Mouse (Mus musculus): ENCODE data around the gene Tnc. TPM values are rescaled to one million over a fixed set of nuclear protein-coding genes. Genes with fewer than 3 reads are reported as not detected.

The Tnc gene
- polyA plus RNA-seq, 1 experiment from 2014 or later: 76.3 TPM

DNA sequence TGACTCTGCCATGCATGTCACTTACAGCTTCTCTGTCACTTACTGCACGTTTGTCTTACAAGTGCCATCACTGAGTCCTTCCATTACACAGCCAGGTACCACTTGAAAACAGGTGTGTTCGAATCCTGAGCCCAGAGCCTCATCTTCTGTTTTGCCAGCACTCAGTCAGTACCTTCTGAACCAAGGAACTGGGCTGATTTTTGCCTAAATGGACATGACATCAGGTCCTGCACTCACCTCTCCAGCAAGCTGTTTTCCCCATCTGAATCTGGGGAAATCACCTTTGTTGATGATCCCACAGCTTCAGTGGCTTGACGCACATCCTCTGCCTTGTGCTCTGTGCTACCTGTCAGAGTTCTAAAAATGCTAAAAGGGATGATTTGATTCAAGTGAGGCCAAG is 107.4 kb downstream of the Tnc start:
- H3K27me3 ChIP-seq (ENCODE audit: control insufficient read depth, insufficient read depth, low read length): no peaks in the 10 kb centered on the region
- no peak overlapping the region for H3K9ac ChIP-seq (replicated peaks; ENCODE audit: low read depth, low read length)
- no peak overlapping the region for H3K4me2 ChIP-seq (ENCODE audit: low read depth, low read length)
- no peak overlapping the region for H3K4me3 ChIP-seq (ENCODE audit: low read depth, low read length)
- no peak overlapping the region for H3K27ac ChIP-seq (ENCODE audit: low read depth, low read length)
- no peaks in the 10 kb centered on the region for H3K4me1 ChIP-seq (ENCODE audit: control insufficient read depth, insufficient read depth, low read length)
- WGBS: 79% methylated on average over 3 of the region's 3 CpGs
- no peaks in the 10 kb centered on the region for H3K9me3 ChIP-seq (ENCODE audit: control insufficient read depth, low read length)
- no peaks in the 10 kb centered on the region for H3K36me3 ChIP-seq (ENCODE audit: control insufficient read depth, insufficient read depth, low read length)
- ATAC-seq (ENCODE audit: low read depth): no peak

DNA sequence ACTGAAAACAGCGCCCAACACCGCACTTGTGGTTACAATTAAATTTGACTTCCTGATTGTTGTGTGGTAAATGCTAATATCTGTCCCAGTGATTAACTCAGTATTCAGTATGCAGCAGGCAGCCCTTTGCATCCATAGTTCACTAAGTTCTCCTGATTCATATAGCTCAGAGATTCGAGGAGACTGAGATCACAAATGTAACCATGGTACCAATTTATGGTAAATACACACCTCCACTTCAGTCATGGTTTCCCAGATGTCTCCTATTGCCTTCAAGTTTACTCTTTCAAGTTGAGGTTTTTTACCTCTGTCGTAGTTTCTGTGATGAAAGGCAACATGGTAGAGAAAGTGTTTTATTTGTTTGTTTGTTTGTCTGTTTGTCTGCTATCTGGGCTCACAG is 110.9 kb downstream of the Tnc start:
- no peak overlapping the region for H3K27ac ChIP-seq (ENCODE audit: low read depth, low read length)
- no peak overlapping the region for H3K9ac ChIP-seq (replicated peaks; ENCODE audit: low read depth, low read length)
- no peak overlapping the region for H3K4me3 ChIP-seq (ENCODE audit: low read depth, low read length)
- no peaks in the 10 kb centered on the region for H3K27me3 ChIP-seq (ENCODE audit: control insufficient read depth, insufficient read depth, low read length)
- no peaks in the 10 kb centered on the region for H3K9me3 ChIP-seq (ENCODE audit: control insufficient read depth, low read length)
- ATAC-seq (ENCODE audit: low read depth): no peak
- 90% methylated on average over 4 of the region's 4 CpGs for WGBS
- H3K4me1 ChIP-seq (ENCODE audit: control insufficient read depth, insufficient read depth, low read length): no peaks in the 10 kb centered on the region
- H3K36me3 ChIP-seq (ENCODE audit: control insufficient read depth, insufficient read depth, low read length): no peaks in the 10 kb centered on the region
- no peak overlapping the region for H3K4me2 ChIP-seq (ENCODE audit: low read depth, low read length)

DNA sequence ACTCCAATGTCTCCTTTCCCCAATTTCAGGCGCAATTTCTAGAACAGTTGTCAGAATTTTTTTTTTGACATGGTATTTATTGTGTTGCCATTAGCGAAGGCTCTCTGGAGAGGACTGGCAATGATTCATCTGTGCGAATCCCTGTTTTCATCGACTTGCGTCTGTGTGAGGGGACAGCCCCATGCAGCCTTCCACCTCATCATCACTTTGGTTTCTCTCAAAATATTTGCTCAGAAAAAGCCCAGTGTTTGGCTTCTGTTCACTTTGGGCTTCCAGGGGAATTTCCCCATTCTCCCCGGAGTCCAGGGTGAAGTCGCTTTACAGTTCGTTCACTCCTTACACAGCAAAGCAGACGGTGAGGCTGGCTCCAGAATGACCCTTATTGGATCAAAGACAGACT is 111.5 kb downstream of the Tnc start:
- no peaks in the 10 kb centered on the region for H3K9me3 ChIP-seq (ENCODE audit: control insufficient read depth, low read length)
- no peak overlapping the region for H3K4me3 ChIP-seq (ENCODE audit: low read depth, low read length)
- no peaks in the 10 kb centered on the region for H3K36me3 ChIP-seq (ENCODE audit: control insufficient read depth, insufficient read depth, low read length)
- H3K9ac ChIP-seq (replicated peaks; ENCODE audit: low read depth, low read length): no peak overlapping the region
- no peak for ATAC-seq (ENCODE audit: low read depth)
- H3K27ac ChIP-seq (ENCODE audit: low read depth, low read length): no peak overlapping the region
- no peak overlapping the region for H3K4me2 ChIP-seq (ENCODE audit: low read depth, low read length)
- WGBS: 83% methylated on average over 9 of the region's 9 CpGs
- no peaks in the 10 kb centered on the region for H3K4me1 ChIP-seq (ENCODE audit: control insufficient read depth, insufficient read depth, low read length)
- H3K27me3 ChIP-seq (ENCODE audit: control insufficient read depth, insufficient read depth, low read length): no peaks in the 10 kb centered on the region

DNA sequence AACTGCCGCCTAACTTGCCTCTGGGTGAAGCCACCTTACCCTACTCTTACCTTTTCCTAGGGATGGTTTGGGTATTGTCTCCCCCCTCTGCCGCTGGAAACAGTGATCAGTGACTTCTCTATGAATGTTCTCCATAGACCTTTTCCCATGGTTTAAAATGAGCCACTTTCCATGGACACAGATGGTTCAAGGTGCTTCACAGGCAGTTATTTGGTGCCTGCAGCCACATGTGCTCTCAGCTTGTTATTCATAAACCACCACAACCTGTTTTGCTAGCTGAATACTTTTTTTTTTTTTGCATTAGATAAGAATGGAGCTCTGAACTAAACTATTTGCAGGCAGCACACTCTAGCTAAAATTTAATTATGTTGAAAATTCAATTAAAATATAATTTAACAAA is 116.0 kb downstream of the Tnc start:
- no peak overlapping the region for H3K4me3 ChIP-seq (ENCODE audit: low read depth, low read length)
- H3K4me2 ChIP-seq (ENCODE audit: low read depth, low read length): no peak overlapping the region
- no peak overlapping the region for H3K27ac ChIP-seq (ENCODE audit: low read depth, low read length)
- H3K4me1 ChIP-seq (ENCODE audit: control insufficient read depth, insufficient read depth, low read length): no peaks in the 10 kb centered on the region
- no peaks in the 10 kb centered on the region for H3K36me3 ChIP-seq (ENCODE audit: control insufficient read depth, insufficient read depth, low read length)
- no peak overlapping the region for H3K9ac ChIP-seq (replicated peaks; ENCODE audit: low read depth, low read length)
- WGBS: 86% methylated on average over 2 of the region's 2 CpGs
- no peak for ATAC-seq (ENCODE audit: low read depth)
- H3K27me3 ChIP-seq (ENCODE audit: control insufficient read depth, insufficient read depth, low read length): no peaks in the 10 kb centered on the region
- H3K9me3 ChIP-seq (ENCODE audit: control insufficient read depth, low read length): no peaks in the 10 kb centered on the region

DNA sequence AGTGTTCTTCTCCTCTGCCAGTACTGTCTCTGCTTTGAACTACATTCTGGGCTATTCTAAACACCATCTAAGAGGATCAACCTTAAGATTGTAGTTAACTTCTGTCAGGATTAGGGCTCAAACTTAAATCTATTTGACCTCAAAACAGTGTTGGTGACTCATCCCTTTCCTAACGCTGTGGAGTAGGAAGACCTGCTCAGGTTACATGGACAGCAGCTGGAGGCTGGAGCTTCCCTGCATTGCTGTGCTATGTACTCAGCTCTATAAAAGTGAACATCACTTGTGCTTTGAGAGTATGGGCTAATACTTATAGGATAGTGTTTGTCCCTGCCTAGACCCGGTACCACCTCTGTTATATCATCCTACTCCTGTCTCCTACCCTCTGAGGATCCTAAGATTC is 117.3 kb downstream of the Tnc start:
- Histone ChIP-seq H3K4me3 (ENCODE audit: low read depth, low read length) (no peak overlapping the region), H3K27ac (ENCODE audit: low read depth, low read length) (no peak overlapping the region), H3K4me2 (ENCODE audit: low read depth, low read length) (no peak overlapping the region), H3K9ac (replicated peaks; ENCODE audit: low read depth, low read length) (no peak overlapping the region), H3K4me1 (ENCODE audit: control insufficient read depth, insufficient read depth, low read length) (no peaks in the 10 kb centered on the region), H3K36me3 (ENCODE audit: control insufficient read depth, insufficient read depth, low read length) (no peaks in the 10 kb centered on the region), H3K27me3 (ENCODE audit: control insufficient read depth, insufficient read depth, low read length) (no peaks in the 10 kb centered on the region), H3K9me3 (ENCODE audit: control insufficient read depth, low read length) (no peaks in the 10 kb centered on the region)
- WGBS: 89% methylated on average over 2 of the region's 2 CpGs
- ATAC-seq (ENCODE audit: low read depth): no peak

DNA sequence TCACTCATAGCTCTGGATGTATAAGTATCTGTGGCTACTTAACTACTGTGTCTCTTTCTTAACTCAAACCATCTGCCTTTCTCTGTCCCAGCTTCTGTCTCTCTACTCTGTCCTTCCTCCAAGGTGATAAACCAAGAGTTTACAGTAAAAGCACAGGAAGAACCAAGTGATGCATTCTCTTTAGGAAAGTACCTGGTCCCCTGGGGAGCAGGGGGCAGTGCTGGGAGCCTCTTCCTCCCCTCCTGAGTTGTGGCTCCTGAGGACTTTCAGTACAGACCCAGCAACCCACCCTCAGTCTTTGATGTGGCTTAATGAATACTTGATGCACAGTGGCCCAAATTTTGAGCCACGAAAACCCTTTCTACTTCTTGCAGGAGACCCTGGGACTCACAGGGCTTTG is 118.6 kb downstream of the Tnc start:
- H3K36me3 ChIP-seq (ENCODE audit: control insufficient read depth, insufficient read depth, low read length): no peaks in the 10 kb centered on the region
- no peak for ATAC-seq (ENCODE audit: low read depth)
- H3K4me2 ChIP-seq (ENCODE audit: low read depth, low read length): no peak overlapping the region
- no peak overlapping the region for H3K27ac ChIP-seq (ENCODE audit: low read depth, low read length)
- H3K4me1 ChIP-seq (ENCODE audit: control insufficient read depth, insufficient read depth, low read length): no peaks in the 10 kb centered on the region
- no peaks in the 10 kb centered on the region for H3K9me3 ChIP-seq (ENCODE audit: control insufficient read depth, low read length)
- 92% methylated on average over 1 of the region's 1 CpGs for WGBS
- H3K27me3 ChIP-seq (ENCODE audit: control insufficient read depth, insufficient read depth, low read length): no peaks in the 10 kb centered on the region
- H3K4me3 ChIP-seq (ENCODE audit: low read depth, low read length): no peak overlapping the region
- no peak overlapping the region for H3K9ac ChIP-seq (replicated peaks; ENCODE audit: low read depth, low read length)

DNA sequence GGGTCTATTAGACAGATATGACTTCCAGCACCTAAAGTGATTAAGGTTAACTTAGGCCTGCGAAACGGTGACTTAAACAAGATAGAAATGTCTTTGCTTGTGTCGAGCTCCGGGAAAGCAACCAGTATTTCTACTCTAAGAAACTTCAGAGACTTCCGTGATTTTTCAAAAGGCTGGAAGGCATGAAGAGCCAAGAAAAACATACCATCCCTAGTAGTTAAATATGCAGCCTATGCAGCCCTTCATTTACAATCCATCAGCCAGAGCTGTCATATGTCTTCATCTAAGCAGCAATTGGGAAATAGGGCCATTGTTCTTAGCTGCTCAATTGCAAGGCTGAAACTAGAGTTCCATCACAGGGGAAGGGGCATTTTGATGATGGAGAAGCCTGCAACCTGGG is 129.6 kb downstream of the Tnc start:
- H3K4me1 ChIP-seq (ENCODE audit: control insufficient read depth, insufficient read depth, low read length): no peaks in the 10 kb centered on the region
- WGBS: 88% methylated on average over 5 of the region's 5 CpGs
- H3K4me2 ChIP-seq (ENCODE audit: low read depth, low read length): no peak overlapping the region
- no peak overlapping the region for H3K9ac ChIP-seq (replicated peaks; ENCODE audit: low read depth, low read length)
- no peak overlapping the region for H3K4me3 ChIP-seq (ENCODE audit: low read depth, low read length)
- no peaks in the 10 kb centered on the region for H3K9me3 ChIP-seq (ENCODE audit: control insufficient read depth, low read length)
- no peak overlapping the region for H3K27ac ChIP-seq (ENCODE audit: low read depth, low read length)
- H3K36me3 ChIP-seq (ENCODE audit: control insufficient read depth, insufficient read depth, low read length): no peaks in the 10 kb centered on the region
- no peak for ATAC-seq (ENCODE audit: low read depth)
- no peaks in the 10 kb centered on the region for H3K27me3 ChIP-seq (ENCODE audit: control insufficient read depth, insufficient read depth, low read length)

DNA sequence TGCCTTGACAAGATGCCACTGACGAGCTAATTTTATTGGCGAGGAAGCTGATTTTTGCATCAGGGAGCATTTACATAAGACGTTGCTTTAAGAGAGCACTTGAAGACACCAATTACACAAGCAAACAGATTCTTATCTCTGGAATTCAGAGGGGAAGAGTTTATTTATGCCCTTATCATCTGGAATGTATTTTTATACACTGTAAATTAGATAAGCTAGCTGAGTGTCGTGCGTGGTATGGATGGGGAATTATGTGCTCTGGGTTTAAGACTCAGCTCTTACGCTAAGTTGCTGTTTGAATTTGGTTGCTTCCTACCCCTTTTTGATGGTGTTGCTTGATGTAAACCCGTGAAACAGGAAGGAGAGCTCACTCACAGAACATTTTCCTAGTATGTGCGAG is 130.1 kb downstream of the Tnc start:
- ATAC-seq (ENCODE audit: low read depth): no peak
- no peaks in the 10 kb centered on the region for H3K36me3 ChIP-seq (ENCODE audit: control insufficient read depth, insufficient read depth, low read length)
- no peaks in the 10 kb centered on the region for H3K9me3 ChIP-seq (ENCODE audit: control insufficient read depth, low read length)
- H3K9ac ChIP-seq (replicated peaks; ENCODE audit: low read depth, low read length): no peak overlapping the region
- H3K27ac ChIP-seq (ENCODE audit: low read depth, low read length): no peak overlapping the region
- 75% methylated on average over 8 of the region's 8 CpGs for WGBS
- H3K27me3 ChIP-seq (ENCODE audit: control insufficient read depth, insufficient read depth, low read length): no peaks in the 10 kb centered on the region
- no peak overlapping the region for H3K4me3 ChIP-seq (ENCODE audit: low read depth, low read length)
- H3K4me1 ChIP-seq (ENCODE audit: control insufficient read depth, insufficient read depth, low read length): no peaks in the 10 kb centered on the region
- no peak overlapping the region for H3K4me2 ChIP-seq (ENCODE audit: low read depth, low read length)

DNA sequence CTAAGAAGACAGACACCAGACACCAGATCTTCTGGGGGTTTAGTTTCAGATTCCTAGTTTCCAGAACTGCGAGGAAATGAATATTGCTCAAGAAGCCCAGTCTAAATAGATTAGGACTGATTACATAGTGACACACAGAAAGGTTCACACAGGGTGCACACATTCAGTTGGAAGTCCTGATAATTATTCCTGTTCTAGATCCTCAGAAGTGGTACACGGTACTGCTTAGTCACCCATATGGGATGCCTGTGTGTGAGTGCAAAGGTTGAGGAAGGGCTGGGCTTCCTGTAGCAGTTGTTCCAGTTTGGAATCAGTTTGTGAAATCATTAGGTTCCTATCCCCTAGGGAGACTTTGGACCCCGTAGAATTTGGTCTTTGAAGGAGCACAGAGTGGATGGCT is 130.5 kb downstream of the Tnc start:
- Histone ChIP-seq H3K9me3 (ENCODE audit: control insufficient read depth, low read length) (no peaks in the 10 kb centered on the region), H3K4me3 (ENCODE audit: low read depth, low read length) (no peak overlapping the region), H3K4me2 (ENCODE audit: low read depth, low read length) (no peak overlapping the region), H3K36me3 (ENCODE audit: control insufficient read depth, insufficient read depth, low read length) (no peaks in the 10 kb centered on the region), H3K27me3 (ENCODE audit: control insufficient read depth, insufficient read depth, low read length) (no peaks in the 10 kb centered on the region), H3K4me1 (ENCODE audit: control insufficient read depth, insufficient read depth, low read length) (no peaks in the 10 kb centered on the region), H3K27ac (ENCODE audit: low read depth, low read length) (no peak overlapping the region), H3K9ac (replicated peaks; ENCODE audit: low read depth, low read length) (no peak overlapping the region)
- no peak for ATAC-seq (ENCODE audit: low read depth)
- WGBS: 89% methylated on average over 3 of the region's 3 CpGs
